Mouse (Mus musculus) heart, embryonic 14.5 days (tissue): ENCODE measurements around the gene Itpk1. TPM values are rescaled to one million over a fixed set of nuclear protein-coding genes. Genes with fewer than 3 reads are reported as not detected.

ENCODE experiments used
- ATAC-seq: fragments of 200-750 bp; cut with Nextera tagmentation; 2 replicates; pipeline ENCODE4 v1.8.0; 2017; ENCODE audit warnings: low read depth, moderate TSS enrichment; ENCODE audit not compliant: insufficient number of reproducible peaks, insufficient read depth, low FRiP score
- H3K27ac ChIP-seq, 2 experiments: fragments of 200-500 bp in 1 of 2; fragments of 300-500 bp in 1 of 2; sonication (generic) in 1 of 2; replicated peaks in 1 of 2; 2 replicates each; pipeline ENCODE4 v1.5.1; 2012 to 2014; ENCODE audit warnings: low read depth in 2 of 2, low read length in 2 of 2, control low read depth in 1 of 2, mild to moderate bottlenecking in 1 of 2, mixed read lengths in 1 of 2; ENCODE audit not compliant: control insufficient read depth in 1 of 2, insufficient read depth in 1 of 2
- H3K27me3 ChIP-seq: fragments of 300-500 bp; sonication (generic); 2 replicates; pipeline ENCODE4 v1.6.1; 2014; ENCODE audit warnings: mild to moderate bottlenecking, low read length, control low read depth; ENCODE audit not compliant: control insufficient read depth, insufficient read depth
- H3K36me3 ChIP-seq: fragments of 300-500 bp; sonication (generic); 2 replicates; pipeline ENCODE4 v1.6.1; 2014; ENCODE audit warnings: mild to moderate bottlenecking, control low read depth, low read length, mixed read lengths; ENCODE audit not compliant: control insufficient read depth, insufficient read depth
- H3K4me1 ChIP-seq, 2 experiments: fragments of 200-500 bp in 1 of 2; fragments of 300-500 bp in 1 of 2; sonication (generic) in 1 of 2; 2 replicates each; pipeline ENCODE4 v1.6.1; 2012 to 2014; ENCODE audit warnings: low read length in 2 of 2, control low read depth in 1 of 2, mixed read lengths in 1 of 2; ENCODE audit not compliant: control insufficient read depth in 2 of 2, insufficient read depth in 2 of 2
- H3K4me2 ChIP-seq: fragments of 300-500 bp; sonication (generic); 2 replicates; pipeline ENCODE4 v1.6.1; 2014; ENCODE audit warnings: mild to moderate bottlenecking, low read length
- H3K4me3 ChIP-seq, 2 experiments: fragments of 200-500 bp in 1 of 2; fragments of 300-500 bp in 1 of 2; sonication (generic) in 1 of 2; 2 replicates each; pipeline ENCODE4 v1.5.1; 2012 to 2014; ENCODE audit warnings: low read length in 2 of 2, mild to moderate bottlenecking in 2 of 2, control low read depth in 1 of 2, low read depth in 1 of 2, moderate library complexity in 1 of 2; ENCODE audit not compliant: control insufficient read depth in 1 of 2, insufficient read depth in 1 of 2
- H3K9ac ChIP-seq: fragments of 300-500 bp; sonication (generic); 2 replicates; pipeline ENCODE4 v1.6.1; 2014; ENCODE audit warnings: mild to moderate bottlenecking, low read length
- H3K9me3 ChIP-seq: fragments of 300-500 bp; sonication (generic); 2 replicates; pipeline ENCODE4 v1.6.1; 2016; ENCODE audit warnings: low read length, control low read depth; ENCODE audit not compliant: control insufficient read depth
- WGBS: fragments of 180-500 bp; shearing (Covaris S2); extraction: QIAGEN DNeasy Blood & Tissue Kit; methylation state at CpG from one replicate; pipeline ENCODE4 v1.1.7; 2014; 5-methylcytosine and 5-hydroxymethylcytosine counted together
- polyA plus RNA-seq: library from polyadenylated mRNA; unstranded; fragments of >200 nt; fragmentation: Nextera tagmentation; extraction: Ambion mirVana; gene quantifications from 2 replicates; pipeline ENCODE4 v1.2.1, GENCODE M21; 2014

The Itpk1 gene
- polyA plus RNA-seq, 1 experiment from 2014 or later: 4.2 TPM

GRCm38 (mm10) chr12:102722966-102723365, 18.2 kb upstream of the Itpk1 start:
- no peak overlapping the region for H3K27ac ChIP-seq
- H3K9ac ChIP-seq: no peak overlapping the region
- ATAC-seq: no peak
- no peaks in the 10 kb centered on the region for H3K27me3 ChIP-seq
- no peak overlapping the region for H3K4me2 ChIP-seq
- peaks cover 0 to 5% of the 10 kb centered on the region in 2 experiments; a peak in 1 of 4 replicates for H3K4me1 ChIP-seq
- H3K4me3 ChIP-seq: no peak overlapping the region
- no peaks in the 10 kb centered on the region for H3K9me3 ChIP-seq
- 79% methylated on average over 8 of the region's 8 CpGs for WGBS
- no peaks in the 10 kb centered on the region for H3K36me3 ChIP-seq

GRCm38 (mm10) chr12:102722451-102722850, 17.7 kb upstream of the Itpk1 start:
- no peaks in the 10 kb centered on the region for H3K36me3 ChIP-seq
- no peak overlapping the region for H3K9ac ChIP-seq
- no peaks in the 10 kb centered on the region for H3K9me3 ChIP-seq
- H3K27ac ChIP-seq: no peak overlapping the region
- no peak overlapping the region for H3K4me2 ChIP-seq
- H3K4me1 ChIP-seq: peaks cover 0 to 5% of the 10 kb centered on the region in 2 experiments; a peak in 1 of 4 replicates
- no peaks in the 10 kb centered on the region for H3K27me3 ChIP-seq
- no peak overlapping the region for H3K4me3 ChIP-seq
- 65% methylated on average over 11 of the region's 11 CpGs for WGBS
- ATAC-seq: 0 out of 2 replicates have a peak, but pooled peaks have one; percentile 18

- Histone ChIP-seq H3K9ac (no peak overlapping the region), H3K4me3 (no peak overlapping the region), H3K9me3 (no peaks in the 10 kb centered on the region), H3K27ac (no peak overlapping the region), H3K27me3 (no peaks in the 10 kb centered on the region), H3K4me1 (peaks cover 0 to 5% of the 10 kb centered on the region in 2 experiments; a peak in 1 of 4 replicates), H3K4me2 (peak overlapping the region; percentile 25; the same call in 1 of the 2 replicates), H3K36me3 (no peaks in the 10 kb centered on the region)
- no peak for ATAC-seq
- WGBS: 30% methylated on average over 13 of the region's 13 CpGs
Measured at GRCm38 (mm10) chr12:102719552-102720315, 15.0 kb upstream of the Itpk1 start.

- H3K27me3 ChIP-seq: no peaks in the 10 kb centered on the region
- H3K36me3 ChIP-seq: no peaks in the 10 kb centered on the region
- H3K4me1 ChIP-seq: no peaks in the 10 kb centered on the region; a peak in 1 of 4 replicates
- H3K4me3 ChIP-seq: no peak overlapping the region
- WGBS: 83% methylated on average over 10 of the region's 10 CpGs
- ATAC-seq: no peak
- H3K4me2 ChIP-seq: no peak overlapping the region
- no peak overlapping the region for H3K27ac ChIP-seq
- H3K9ac ChIP-seq: no peak overlapping the region
- no peaks in the 10 kb centered on the region for H3K9me3 ChIP-seq
Measured at GRCm38 (mm10) chr12:102714654-102715395, 10.1 kb upstream of the Itpk1 start.

- no peak overlapping the region for H3K9ac ChIP-seq
- no peak overlapping the region for H3K4me2 ChIP-seq
- no peak for ATAC-seq
- no peaks in the 10 kb centered on the region for H3K36me3 ChIP-seq
- H3K27me3 ChIP-seq: no peaks in the 10 kb centered on the region
- H3K27ac ChIP-seq: no peak overlapping the region
- H3K4me1 ChIP-seq: no peaks in the 10 kb centered on the region; a peak in 1 of 4 replicates
- H3K4me3 ChIP-seq: no peak overlapping the region
- WGBS: 82% methylated on average over 2 of the region's 2 CpGs
- no peaks in the 10 kb centered on the region for H3K9me3 ChIP-seq
Measured at GRCm38 (mm10) chr12:102714116-102714515, 9.4 kb upstream of the Itpk1 start.

- 62% methylated on average over 20 of the region's 20 CpGs for WGBS
- H3K27ac ChIP-seq: no peak overlapping the region
- ATAC-seq: no peak
Measured at GRCm38 (mm10) chr12:102713153-102713865, 8.6 kb upstream of the Itpk1 start.

GRCm38 (mm10) chr12:102710851-102711375, 6.2 kb upstream of the Itpk1 start:
- no peaks in the 10 kb centered on the region for H3K9me3 ChIP-seq
- H3K27ac ChIP-seq: no peak overlapping the region
- no peaks in the 10 kb centered on the region for H3K36me3 ChIP-seq
- H3K27me3 ChIP-seq: peaks cover 7% of the 10 kb centered on the region; the same call in 1 of the 2 replicates
- H3K9ac ChIP-seq: no peak overlapping the region
- H3K4me3 ChIP-seq: no peak overlapping the region
- H3K4me1 ChIP-seq: peaks cover 6 to 9% of the 10 kb centered on the region in 2 experiments; a peak in 1 of 4 replicates
- WGBS: 70% methylated on average over 4 of the region's 4 CpGs
- H3K4me2 ChIP-seq: no peak overlapping the region
- ATAC-seq: no peak

More at GRCm38 (mm10) chr12:102713153-102713865, 8.6 kb upstream of the Itpk1 start:
- no peaks in the 10 kb centered on the region for H3K9me3 ChIP-seq
- H3K27me3 ChIP-seq: no peaks in the 10 kb centered on the region
- peaks cover under 1 to 3% of the 10 kb centered on the region in 2 experiments; a peak in 1 of 4 replicates for H3K4me1 ChIP-seq
- no peak overlapping the region for H3K4me2 ChIP-seq
- H3K9ac ChIP-seq: no peak overlapping the region
- no peaks in the 10 kb centered on the region for H3K36me3 ChIP-seq
- H3K4me3 ChIP-seq: no peak overlapping the region
